Mouse (Mus musculus): Measurements from ENCODE around the gene Tspan31. TPM values are rescaled to one million over a fixed set of nuclear protein-coding genes. Genes with fewer than 3 reads are reported as not detected.
A peak's percentile ranks its signal among the peaks of the same experiment; 100 is the strongest.

The Tspan31 gene
- total and polyA plus RNA-seq, 2 experiments from 2014 or later = 98.1 to 105 TPM

GRCm38 (mm10) chr10:127098514-127098913 is 28.4 kb upstream of the Tspan31 start:
- no peaks in the 10 kb centered on the region for H3K4me1 ChIP-seq (ENCODE audit: insufficient read depth)
- WGBS = 81% methylated on average over 20 of the region's 20 CpGs
- no peak overlapping the region for H3K27ac ChIP-seq (ENCODE audit: low read depth, low read length)
- peaks cover 61% of the 10 kb centered on the region for H3K36me3 ChIP-seq (ENCODE audit: insufficient read depth)
- TF ChIP-seq CTCF (IDR thresholded peaks at IDR 0.05; ENCODE audit: low read depth) = peak; percentile 20; the same call in 1 of the 2 replicates
- DNase-seq (no peak), ATAC-seq (no peak)
- no peaks in the 10 kb centered on the region for H3K9me3 ChIP-seq (ENCODE audit: low read length)
- no peaks in the 10 kb centered on the region for H3K27me3 ChIP-seq (ENCODE audit: insufficient read depth, low read length)
- no peak overlapping the region for H3K9ac ChIP-seq
- no peak overlapping the region for H3K4me2 ChIP-seq (ENCODE audit: low read depth)
- H3K4me3 ChIP-seq (ENCODE audit: low read depth, low read length) = no peak overlapping the region

- WGBS = 13% methylated on average over 7 of the region's 7 CpGs
- TF ChIP-seq CTCF (IDR thresholded peaks at IDR 0.05; ENCODE audit: low read depth) = no peak
- no peak overlapping the region for H3K9ac ChIP-seq
- peaks cover 4% of the 10 kb centered on the region; the same call in 1 of the 2 replicates for H3K27me3 ChIP-seq (ENCODE audit: insufficient read depth, low read length)
- peak; percentile 9; the same call in 1 of the 2 replicates for ATAC-seq
- no peak for DNase-seq
- H3K9me3 ChIP-seq (ENCODE audit: low read length) = no peaks in the 10 kb centered on the region
- H3K4me1 ChIP-seq (ENCODE audit: insufficient read depth) = 0 out of 2 replicates have a peak, but pooled peaks cover 3% of the 10 kb centered on the region
- peaks cover 66% of the 10 kb centered on the region for H3K36me3 ChIP-seq (ENCODE audit: insufficient read depth)
- H3K4me2 ChIP-seq (ENCODE audit: low read depth) = no peak overlapping the region
- H3K27ac ChIP-seq (ENCODE audit: low read depth, low read length) = 0 out of 2 replicates have a peak overlapping the region, but pooled peaks have one; percentile 29
- H3K4me3 ChIP-seq (ENCODE audit: low read depth, low read length) = no peak overlapping the region
Observed at GRCm38 (mm10) chr10:127094382-127094802, 24.3 kb upstream of the Tspan31 start.

- Histone ChIP-seq H3K27me3 (ENCODE audit: insufficient read depth, low read length) (peaks cover 4% of the 10 kb centered on the region; the same call in 1 of the 2 replicates), H3K27ac (ENCODE audit: low read depth, low read length) (no peak overlapping the region), H3K36me3 (ENCODE audit: insufficient read depth) (peaks cover 65% of the 10 kb centered on the region), H3K9ac (no peak overlapping the region), H3K4me2 (ENCODE audit: low read depth) (no peak overlapping the region), H3K4me3 (ENCODE audit: low read depth, low read length) (no peak overlapping the region), H3K4me1 (ENCODE audit: insufficient read depth) (0 out of 2 replicates have a peak, but pooled peaks cover 3% of the 10 kb centered on the region), H3K9me3 (ENCODE audit: low read length) (no peaks in the 10 kb centered on the region)
- whole genome bisulfite sequencing = 51% methylated on average over 4 of the region's 4 CpGs
- DNase-seq (no peak), ATAC-seq (no peak)
- no peak for TF ChIP-seq CTCF (IDR thresholded peaks at IDR 0.05; ENCODE audit: low read depth)
Observed at GRCm38 (mm10) chr10:127092742-127093141, 22.7 kb upstream of the Tspan31 start.

- ATAC-seq (peak; percentile 34), DNase-seq (no peak)
- Histone ChIP-seq H3K4me2 (ENCODE audit: low read depth) (peak overlapping the region; percentile 41), H3K9me3 (ENCODE audit: low read length) (no peaks in the 10 kb centered on the region), H3K9ac (peak overlapping the region; percentile 14; the same call in 1 of the 2 replicates), H3K36me3 (ENCODE audit: insufficient read depth) (peaks cover 68% of the 10 kb centered on the region), H3K27me3 (ENCODE audit: insufficient read depth, low read length) (peaks cover 4% of the 10 kb centered on the region; the same call in 1 of the 2 replicates), H3K4me1 (ENCODE audit: insufficient read depth) (0 out of 2 replicates have a peak, but pooled peaks cover 3% of the 10 kb centered on the region), H3K27ac (ENCODE audit: low read depth, low read length) (no peak overlapping the region), H3K4me3 (ENCODE audit: low read depth, low read length) (peak overlapping the region; percentile 18)
- 13% methylated on average over 49 of the region's 51 CpGs for WGBS
- TF ChIP-seq CTCF (IDR thresholded peaks at IDR 0.05; ENCODE audit: low read depth) = peak; percentile 31
Observed at GRCm38 (mm10) chr10:127091507-127092396, 21.7 kb upstream of the Tspan31 start.

- peak overlapping the region; percentile 18 for H3K4me3 ChIP-seq (ENCODE audit: low read depth, low read length)
- TF ChIP-seq CTCF (IDR thresholded peaks at IDR 0.05; ENCODE audit: low read depth) = no peak
- 9% methylated on average over 57 of the region's 57 CpGs for WGBS
- peak; percentile 60 for DNase-seq
- H3K27ac ChIP-seq (ENCODE audit: low read depth, low read length) = no peak overlapping the region
- ATAC-seq = peak; percentile 40
- H3K4me1 ChIP-seq (ENCODE audit: insufficient read depth) = 0 out of 2 replicates have a peak, but pooled peaks cover 3% of the 10 kb centered on the region
- peak overlapping the region; percentile 14; the same call in 1 of the 2 replicates for H3K9ac ChIP-seq
- peak overlapping the region; percentile 41 for H3K4me2 ChIP-seq (ENCODE audit: low read depth)
- H3K9me3 ChIP-seq (ENCODE audit: low read length) = no peaks in the 10 kb centered on the region
- peaks cover 62% of the 10 kb centered on the region for H3K36me3 ChIP-seq (ENCODE audit: insufficient read depth)
- peaks cover 4% of the 10 kb centered on the region; the same call in 1 of the 2 replicates for H3K27me3 ChIP-seq (ENCODE audit: insufficient read depth, low read length)
Observed at GRCm38 (mm10) chr10:127090560-127091411, 20.7 kb upstream of the Tspan31 start.

GRCm38 (mm10) chr10:127085633-127086032 is 15.6 kb upstream of the Tspan31 start:
- Histone ChIP-seq H3K36me3 (ENCODE audit: insufficient read depth) (peaks cover 53% of the 10 kb centered on the region), H3K27me3 (ENCODE audit: insufficient read depth, low read length) (peaks cover 8% of the 10 kb centered on the region; the same call in 1 of the 2 replicates), H3K4me3 (ENCODE audit: low read depth, low read length) (no peak overlapping the region), H3K27ac (ENCODE audit: low read depth, low read length) (no peak overlapping the region), H3K9me3 (ENCODE audit: low read length) (no peaks in the 10 kb centered on the region), H3K4me1 (ENCODE audit: insufficient read depth) (peaks cover 20% of the 10 kb centered on the region), H3K4me2 (ENCODE audit: low read depth) (no peak overlapping the region), H3K9ac (no peak overlapping the region)
- DNase-seq = no peak
- ATAC-seq = no peak
- WGBS = 77% methylated on average over 6 of the region's 6 CpGs
- TF ChIP-seq CTCF (IDR thresholded peaks at IDR 0.05; ENCODE audit: low read depth) = 0 out of 2 replicates have a peak, but pooled peaks have one; percentile 22

All from forebrain, postnatal 0 days (tissue).